Mouse (Mus musculus) G1E (cell line): ENCODE results near the gene Gpsm3.

Source experiments
- CTCF ChIP-seq: IDR thresholded peaks from 2 replicates; pipeline ENCODE4 v1.5.1; 2012; ENCODE audit warnings: low read depth, low read length, inconsistent platforms, mixed read lengths
- TAL1 ChIP-seq: conservative IDR thresholded peaks from 2 replicates; pipeline ENCODE4 v1.6.1; 2012; ENCODE audit warnings: low read depth, low read length, inconsistent platforms, mixed read lengths

DNA sequence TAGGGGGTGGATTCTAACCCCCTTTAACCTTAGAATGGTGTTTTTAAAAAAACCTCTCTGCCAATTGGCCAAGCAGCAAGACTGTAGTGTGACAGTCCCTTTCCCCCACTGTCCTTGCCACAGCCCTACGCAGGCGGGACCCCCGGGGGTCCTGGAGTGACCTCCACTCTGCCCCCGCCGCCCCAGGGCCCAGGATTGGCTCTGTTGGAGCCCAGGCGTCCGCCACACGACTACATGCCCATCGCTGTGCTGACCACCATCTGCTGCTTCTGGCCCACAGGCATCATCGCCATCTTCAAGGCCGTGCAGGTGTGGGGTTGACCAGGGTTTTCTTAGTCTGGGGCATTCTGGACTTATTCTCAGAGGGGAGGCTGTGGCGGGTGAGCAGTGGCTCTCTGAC is 42.0 kb downstream of the Gpsm3 start:
- TF ChIP-seq CTCF (no peak), TAL1 (no peak)
